Mouse (Mus musculus): Measurements from ENCODE around the gene Olfr215.
"Not testable (repeated sequence)": the region's sequence is repeated elsewhere in the genome, so short reads cannot be mapped to it uniquely, and the experiment has no call there.

Gene Olfr215

GRCm38 (mm10) chr6:116584095-116584494 is at the start of gene Olfr215:
TSS of gene Olfr215 (minus strand) at chr6:116584195.
- DNase-seq (ENCODE audit: low spot score in 2 of 2) = no peak

GRCm38 (mm10) chr6:116632129-116632528 is 48.1 kb upstream of the Olfr215 start:
- peak in 1 of 2 experiments; percentile 80 for DNase-seq (ENCODE audit: low spot score in 2 of 2)

DNA sequence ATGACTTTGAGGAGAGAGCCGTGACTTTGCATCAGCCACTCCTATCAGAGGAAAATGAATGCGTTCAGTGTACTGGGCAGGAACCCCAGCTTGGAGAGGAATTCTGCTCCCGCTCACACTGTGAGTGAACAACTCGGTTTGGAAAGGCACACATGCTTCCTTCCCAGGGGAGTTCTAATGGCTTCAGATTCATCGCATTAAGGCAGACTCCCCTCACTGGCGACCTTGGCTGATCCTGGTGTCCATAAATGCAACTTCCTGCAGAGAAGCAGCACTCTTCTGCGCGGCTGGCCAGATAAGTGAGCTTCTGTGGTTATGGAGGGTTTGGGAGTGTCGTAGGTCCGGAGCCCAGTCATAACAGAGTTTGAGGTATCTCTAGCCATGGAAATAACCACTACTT is 45.8 kb upstream of the Olfr215 start:
- no peak for DNase-seq (ENCODE audit: low spot score in 2 of 2)

GRCm38 (mm10) chr6:116628539-116629171 is 44.7 kb upstream of the Olfr215 start, which contains the start of gene Zfp422:
TSS of gene Zfp422 (minus strand) at chr6:116628999.
- DNase-seq (ENCODE audit: low spot score in 2 of 2) = peak in 1 of 2 experiments; percentile 37

GRCm38 (mm10) chr6:116628095-116628494 is 44.1 kb upstream of the Olfr215 start:
- no peak for DNase-seq (ENCODE audit: low spot score in 2 of 2)

DNA sequence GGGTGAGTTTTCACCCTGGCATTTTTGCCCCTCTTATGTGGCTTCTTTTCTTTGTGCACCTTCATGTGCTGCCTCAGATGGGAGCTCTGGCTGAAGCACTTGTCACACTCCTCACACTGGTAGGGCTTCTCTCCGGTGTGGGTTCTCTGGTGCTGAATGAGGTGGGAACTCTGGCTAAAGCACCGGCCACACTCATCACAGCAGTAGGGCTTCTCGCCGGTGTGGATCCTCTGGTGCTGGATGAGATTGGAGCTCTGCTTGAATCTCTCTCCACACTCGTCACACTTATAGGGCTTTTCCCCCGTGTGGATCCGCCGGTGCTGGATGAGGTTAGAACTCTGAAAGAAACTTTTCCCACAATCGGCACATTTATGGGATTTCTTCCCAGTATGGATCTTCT is 42.4 kb upstream of the Olfr215 start:
- DNase-seq (ENCODE audit: low spot score in 2 of 2) = not testable (repeated sequence)

DNA sequence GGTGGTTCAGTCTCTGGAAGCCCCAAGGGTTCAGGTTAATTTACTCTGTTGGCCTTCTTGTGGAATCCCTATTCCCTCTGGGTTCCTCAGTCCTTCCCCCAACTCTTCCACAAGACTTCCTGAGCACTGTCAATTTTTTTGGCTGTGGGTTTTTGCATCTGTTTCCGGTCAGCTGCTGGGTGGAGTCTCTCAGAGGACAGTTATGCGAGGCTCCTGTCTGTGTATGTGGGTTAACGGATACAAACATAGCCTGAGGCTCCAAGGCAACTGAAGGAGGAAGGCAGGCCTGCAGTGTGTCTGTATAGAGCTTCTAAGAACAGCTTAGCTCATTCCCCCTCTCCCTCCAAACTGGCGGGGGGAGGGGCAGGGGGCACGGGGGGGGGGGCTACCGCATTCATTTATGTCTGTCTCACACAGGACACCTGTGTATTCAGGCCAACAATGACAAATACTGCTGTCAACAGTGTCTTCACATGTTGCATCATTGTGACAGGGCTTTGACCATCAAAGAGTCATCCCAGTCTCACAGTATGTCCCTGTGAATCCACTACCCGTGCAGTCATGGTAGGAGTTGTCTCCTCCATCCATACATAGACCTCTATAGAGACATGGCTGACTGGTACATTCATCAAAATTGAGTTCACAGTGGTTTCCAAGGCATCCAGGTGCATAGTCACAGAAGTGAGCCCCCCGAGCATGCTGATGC is 37.5 kb upstream of the Olfr215 start:
- DNase-seq (ENCODE audit: low spot score in 2 of 2) = no peak

DNA sequence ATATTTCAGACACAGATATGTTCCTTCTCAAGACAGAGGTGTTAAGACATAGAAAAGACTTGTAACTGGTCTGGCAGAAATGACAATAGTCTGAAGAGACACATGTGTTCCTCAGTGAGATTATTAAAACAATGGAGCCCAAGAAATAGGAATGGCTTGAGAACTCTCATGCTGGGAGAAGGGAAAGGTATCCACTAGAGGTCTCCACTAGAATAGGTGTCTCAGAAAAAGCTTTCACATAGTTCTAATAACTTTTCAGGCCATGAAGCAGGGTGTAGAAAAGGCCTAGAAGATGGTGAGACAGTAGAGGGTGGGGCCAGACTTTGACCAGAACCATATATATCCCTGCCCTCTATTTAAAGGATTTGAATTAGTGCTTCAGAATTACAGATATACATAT is 34.1 kb upstream of the Olfr215 start:
- no peak for DNase-seq (ENCODE audit: low spot score in 2 of 2)

GRCm38 (mm10) chr6:116615719-116616118 is 31.7 kb upstream of the Olfr215 start:
- no peak for DNase-seq (ENCODE audit: low spot score in 2 of 2)

GRCm38 (mm10) chr6:116607230-116607629 is 23.2 kb upstream of the Olfr215 start:
- DNase-seq (ENCODE audit: low spot score in 2 of 2) = no peak

DNA sequence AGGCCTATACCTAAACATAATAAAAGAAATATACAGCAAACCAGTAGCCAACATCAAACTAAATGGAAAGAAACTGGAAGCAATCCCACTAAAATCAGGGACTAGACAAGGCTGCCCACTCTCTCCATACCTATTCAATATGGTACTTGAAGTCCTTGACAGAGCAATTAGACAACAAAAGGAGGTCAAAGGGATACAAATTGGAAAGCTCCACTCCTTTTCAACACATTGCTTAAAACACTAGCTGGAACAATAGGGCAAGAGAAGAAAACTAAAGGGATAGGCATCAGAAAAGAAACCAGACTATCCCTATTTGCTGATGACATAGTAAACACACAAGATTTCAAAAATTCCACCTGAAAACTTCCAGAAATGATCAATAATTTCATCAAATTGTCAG is 17.0 kb upstream of the Olfr215 start:
- not testable (repeated sequence) for DNase-seq (ENCODE audit: low spot score in 2 of 2)

DNA sequence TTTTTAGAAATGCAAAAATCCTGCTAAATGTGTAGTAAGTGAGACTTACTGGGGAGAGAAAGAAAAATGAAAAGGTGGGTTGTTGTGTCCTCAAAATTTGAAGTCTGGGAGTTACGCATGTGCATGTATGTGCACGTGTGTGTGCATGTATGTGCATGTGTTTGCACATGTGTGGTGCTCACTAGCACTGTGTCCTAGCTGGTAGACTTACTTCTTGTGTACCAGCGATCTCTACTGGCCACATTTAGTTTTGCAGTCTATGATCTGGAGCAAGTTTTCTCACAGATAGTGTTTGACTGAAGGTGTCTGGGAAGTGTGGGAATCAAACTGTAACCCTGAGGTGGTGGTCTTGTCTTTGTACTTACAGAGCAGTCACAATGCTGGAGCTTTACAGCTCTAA is 14.2 kb downstream of the Olfr215 start:
- DNase-seq (ENCODE audit: low spot score in 2 of 2) = peak in 1 of 2 experiments; percentile 33

- no peak for DNase-seq (ENCODE audit: low spot score in 2 of 2)
Observed at GRCm38 (mm10) chr6:116554952-116555351, 29.0 kb downstream of the Olfr215 start.

DNA sequence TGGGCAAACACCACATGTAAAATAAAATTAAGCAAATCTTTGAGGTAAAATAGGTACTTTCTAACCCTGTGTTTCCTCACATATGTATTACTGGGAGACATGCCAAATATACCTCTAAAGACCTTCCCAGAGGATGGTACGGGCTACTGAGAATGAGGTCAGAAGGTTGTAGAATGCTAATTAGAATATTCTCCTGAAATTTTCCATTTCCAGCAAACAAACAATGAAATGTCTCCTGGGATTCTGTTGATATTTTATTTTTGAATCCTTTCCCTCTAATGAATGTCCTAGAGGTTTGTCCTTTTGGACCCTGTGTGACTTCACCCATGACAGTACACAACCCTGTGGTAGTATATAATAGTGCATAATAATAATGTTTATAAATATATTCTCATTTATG is 30.1 kb downstream of the Olfr215 start, which contains the start of gene Olfr214:
Gene Olfr214, plus strand, starts transcription at position 301 of the 400 bp plus-strand sequence.
- no peak for DNase-seq (ENCODE audit: low spot score in 2 of 2)

DNA sequence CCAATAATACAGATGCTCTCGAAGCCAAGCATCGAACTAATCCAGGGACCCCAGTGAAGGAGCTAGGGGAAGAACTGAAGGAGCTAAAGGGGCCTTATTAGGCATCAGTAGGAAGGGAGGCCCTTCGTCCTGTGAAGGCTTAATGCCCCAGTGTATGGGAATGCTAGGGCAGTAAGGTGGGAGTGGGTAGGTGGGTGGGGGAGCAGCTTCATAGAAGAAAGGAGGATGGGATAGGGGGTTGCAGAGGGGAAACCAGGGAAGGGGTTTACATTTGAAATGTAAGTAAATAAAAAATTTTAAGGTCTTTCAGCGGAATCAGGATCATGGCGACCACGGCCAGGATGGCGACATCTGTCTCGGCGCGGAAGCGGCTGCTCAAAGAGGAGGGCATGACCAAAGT is 33.2 kb downstream of the Olfr215 start, which contains the start of gene Gm5580:
Gene Gm5580, plus strand, starts transcription at position 301 of the 400 bp plus-strand sequence.
- not testable (repeated sequence) for DNase-seq (ENCODE audit: low spot score in 2 of 2)

- no peak for DNase-seq (ENCODE audit: low spot score in 2 of 2)
Observed at GRCm38 (mm10) chr6:116542500-116542899, 41.5 kb downstream of the Olfr215 start.

GRCm38 (mm10) chr6:116538156-116538555 is 45.8 kb downstream of the Olfr215 start, which contains the start of gene Olfr213:
TSS of gene Olfr213 (plus strand) at chr6:116538456.
- DNase-seq (ENCODE audit: low spot score in 2 of 2) = no peak
